Mouse (Mus musculus) megakaryocyte, embryonic 14.5 days (primary cell): Measurements from ENCODE around the gene Pde4c. TPM values are rescaled to one million over a fixed set of nuclear protein-coding genes. Genes with fewer than 3 reads are reported as not detected.

ENCODE experiments used
- H3K27me3 ChIP-seq: replicated peaks from 2 replicates; pipeline ENCODE3; 2012; ENCODE audit warnings: inconsistent platforms
- H3K36me3 ChIP-seq: replicated peaks from 2 replicates; pipeline ENCODE3; 2012; ENCODE audit warnings: low read length, inconsistent platforms, mixed read lengths
- H3K4me1 ChIP-seq: 2 replicates; pipeline ENCODE4 v1.6.1; 2012; ENCODE audit warnings: inconsistent platforms
- H3K4me3 ChIP-seq: replicated peaks from 2 replicates; pipeline ENCODE3; 2012; ENCODE audit warnings: moderate library complexity, mild to moderate bottlenecking, inconsistent platforms
- H3K9me3 ChIP-seq: 2 replicates; pipeline ENCODE4 v1.6.1; 2012; ENCODE audit warnings: inconsistent platforms
- FLI1 ChIP-seq: IDR thresholded peaks from 2 replicates; pipeline ENCODE4 v1.6.1; 2012; ENCODE audit warnings: low read length, inconsistent platforms, mixed read lengths
- GATA1 ChIP-seq: IDR thresholded peaks from 3 replicates; pipeline ENCODE4 v1.6.1; 2012; ENCODE audit warnings: mixed read lengths, low read length, inconsistent platforms, borderline replicate concordance
- polyA plus RNA-seq: library from polyadenylated mRNA; stranded (reverse); fragments of >175 nt; gene quantifications from 2 replicates; pipeline ENCODE4 v1.2.3, GENCODE M21; 2012; ENCODE audit warnings: low replicate concordance; ENCODE audit not compliant: insufficient read depth

The Pde4c gene
- polyA plus RNA-seq, 1 experiment: 0.03 TPM

- H3K4me1 ChIP-seq: peaks cover 42% of the 10 kb centered on the region
- H3K27me3 ChIP-seq: peaks cover 14% of the 10 kb centered on the region
- no peak for TF ChIP-seq GATA1
- no peak for TF ChIP-seq FLI1
- H3K4me3 ChIP-seq: peak within 1 kb of the TSS; percentile 62
- peaks cover 11% of the 10 kb centered on the region for H3K36me3 ChIP-seq
- H3K9me3 ChIP-seq: peaks cover 4% of the 10 kb centered on the region; the same call in 1 of the 2 replicates
Measured at GRCm38 (mm10) chr8:70703287-70703686, 20.2 kb upstream of the Pde4c start, which contains the start of gene Iqcn. Gene Iqcn (plus strand): TSS chr8:70703457.

GRCm38 (mm10) chr8:70708281-70708680 is 15.2 kb upstream of the Pde4c start:
- TF ChIP-seq GATA1: no peak
- no peak for TF ChIP-seq FLI1
- H3K36me3 ChIP-seq: no peaks in the 10 kb centered on the region
- H3K27me3 ChIP-seq: peaks cover 64% of the 10 kb centered on the region
- peaks cover 28% of the 10 kb centered on the region for H3K4me1 ChIP-seq
- H3K9me3 ChIP-seq: peaks cover 4% of the 10 kb centered on the region; the same call in 1 of the 2 replicates
- H3K4me3 ChIP-seq: no peak overlapping the region

GRCm38 (mm10) chr8:70709794-70710193 is 13.7 kb upstream of the Pde4c start:
- peaks cover 78% of the 10 kb centered on the region for H3K27me3 ChIP-seq
- TF ChIP-seq GATA1 (no peak), FLI1 (no peak)
- H3K4me1 ChIP-seq: peaks cover 25% of the 10 kb centered on the region
- no peak overlapping the region for H3K4me3 ChIP-seq
- no peaks in the 10 kb centered on the region for H3K36me3 ChIP-seq
- peaks cover 4% of the 10 kb centered on the region; the same call in 1 of the 2 replicates for H3K9me3 ChIP-seq

GRCm38 (mm10) chr8:70710296-70710695 is 13.2 kb upstream of the Pde4c start:
- no peak overlapping the region for H3K4me3 ChIP-seq
- H3K27me3 ChIP-seq: peaks cover 83% of the 10 kb centered on the region
- peaks cover 25% of the 10 kb centered on the region for H3K4me1 ChIP-seq
- H3K36me3 ChIP-seq: no peaks in the 10 kb centered on the region
- peaks cover 4% of the 10 kb centered on the region; the same call in 1 of the 2 replicates for H3K9me3 ChIP-seq
- TF ChIP-seq FLI1 (no peak), GATA1 (no peak)

GRCm38 (mm10) chr8:70711041-70711440 is 12.5 kb upstream of the Pde4c start:
- no peak overlapping the region for H3K4me3 ChIP-seq
- no peaks in the 10 kb centered on the region for H3K36me3 ChIP-seq
- H3K4me1 ChIP-seq: peaks cover 24% of the 10 kb centered on the region
- TF ChIP-seq FLI1 (no peak), GATA1 (no peak)
- H3K9me3 ChIP-seq: peaks cover 4% of the 10 kb centered on the region; the same call in 1 of the 2 replicates
- peaks cover 90% of the 10 kb centered on the region for H3K27me3 ChIP-seq

GRCm38 (mm10) chr8:70713991-70714390 is 9.5 kb upstream of the Pde4c start:
- no peak overlapping the region for H3K4me3 ChIP-seq
- H3K9me3 ChIP-seq: no peaks in the 10 kb centered on the region
- H3K4me1 ChIP-seq: peaks cover 31% of the 10 kb centered on the region
- peaks cover 81% of the 10 kb centered on the region for H3K27me3 ChIP-seq
- no peaks in the 10 kb centered on the region for H3K36me3 ChIP-seq
- no peak for TF ChIP-seq FLI1
- TF ChIP-seq GATA1: no peak

- Histone ChIP-seq H3K9me3 (no peaks in the 10 kb centered on the region), H3K4me3 (no peak overlapping the region), H3K27me3 (peaks cover 71% of the 10 kb centered on the region), H3K4me1 (peaks cover 37% of the 10 kb centered on the region), H3K36me3 (no peaks in the 10 kb centered on the region)
- TF ChIP-seq GATA1 (no peak), FLI1 (no peak)
Measured at GRCm38 (mm10) chr8:70715086-70715485, 8.4 kb upstream of the Pde4c start.

GRCm38 (mm10) chr8:70716521-70717400 is 6.8 kb upstream of the Pde4c start:
- H3K4me1 ChIP-seq: peaks cover 39% of the 10 kb centered on the region
- TF ChIP-seq GATA1 (no peak), FLI1 (no peak)
- H3K36me3 ChIP-seq: no peaks in the 10 kb centered on the region
- H3K4me3 ChIP-seq: no peak overlapping the region
- peaks cover 54% of the 10 kb centered on the region for H3K27me3 ChIP-seq
- H3K9me3 ChIP-seq: no peaks in the 10 kb centered on the region

GRCm38 (mm10) chr8:70718297-70718696 is 5.2 kb upstream of the Pde4c start, which contains the start of gene Gm3336:
Gene Gm3336 (plus strand): TSS chr8:70718543.
- no peak for TF ChIP-seq GATA1
- Histone ChIP-seq H3K9me3 (no peaks in the 10 kb centered on the region), H3K27me3 (peaks cover 39% of the 10 kb centered on the region), H3K36me3 (no peaks in the 10 kb centered on the region), H3K4me1 (peaks cover 34% of the 10 kb centered on the region), H3K4me3 (peak within 1 kb of the TSS; percentile 89)

- TF ChIP-seq GATA1 (no peak), FLI1 (no peak)
- Histone ChIP-seq H3K27me3 (peaks cover 32% of the 10 kb centered on the region), H3K9me3 (no peaks in the 10 kb centered on the region), H3K4me3 (no peak overlapping the region), H3K36me3 (no peaks in the 10 kb centered on the region), H3K4me1 (peaks cover 29% of the 10 kb centered on the region)
Measured at GRCm38 (mm10) chr8:70719796-70720270, 3.7 kb upstream of the Pde4c start.
